Comparison of ENCODE assay signal across 10 mouse cellular contexts in genomic region chr4:83596486-83596885, GRCm38 (mm10).
DNase-seq lines count a peak whose midpoint lies in the region; ATAC-seq and TF ChIP-seq lines count a peak whose summit lies in the region.
"Had no signal": no experiment of that assay in that cellular context is flagged by ENCODE, and none has a peak within 500 bp of the region (broad histone marks: within the 10 kb centered on the region; RNA-seq: fewer than 3 reads in every experiment).

No protein-coding gene starts in this region.

- 24% methylated on average over 2 of the region's 2 CpGs for WGBS in kidney, postnatal 0 days
- 29% methylated on average over 2 of the region's 2 CpGs for WGBS in kidney, embryonic 15.5 days

- H3K4me3 ChIP-seq in kidney, postnatal 0 days (replicated peaks; ENCODE audit: low read depth, low read length) = no peak overlapping the region
- H3K4me3 ChIP-seq in kidney, embryonic 15.5 days (replicated peaks) = no peak overlapping the region
- H3K4me3 ChIP-seq: heart, embryonic 13.5 days; midbrain, embryonic 10.5 days had no signal

- no peaks in the 10 kb centered on the region for H3K4me1 ChIP-seq in kidney, postnatal 0 days (replicated peaks; ENCODE audit: insufficient read depth, low read length)
- no peaks in the 10 kb centered on the region for H3K4me1 ChIP-seq in kidney, embryonic 15.5 days
- H3K4me1 ChIP-seq: heart, embryonic 13.5 days had no signal

- in situ Hi-C loops in Patski (cut with MboI; ENCODE audit: low pct_unique_long_range_greater_than_20kb) = no loop called here

- peak; percentile 71 for TF ChIP-seq CTCF in kidney, postnatal 0 days (IDR thresholded peaks at IDR 0.05; ENCODE audit: low read depth)
- TF ChIP-seq CTCF in Patski (IDR thresholded peaks at IDR 0.05) = peak; percentile 24

- no peak overlapping the region for H3K9ac ChIP-seq in kidney, postnatal 0 days (ENCODE audit: low read depth, low read length)
- no peak overlapping the region for H3K9ac ChIP-seq in kidney, embryonic 15.5 days
- H3K9ac ChIP-seq: heart, embryonic 13.5 days had no signal

- POLR2A ChIA-PET in Patski (lab: Charles Lee) = no interaction called here

- no peak overlapping the region for H3K4me2 ChIP-seq in kidney, postnatal 0 days (ENCODE audit: low read length)
- no peak overlapping the region for H3K4me2 ChIP-seq in kidney, embryonic 15.5 days
- H3K4me2 ChIP-seq: heart, embryonic 13.5 days had no signal

- DNase-seq in kidney, postnatal 0 days (ENCODE audit: low spot score) = peak; percentile 66
- DNase-seq in CD4-positive helper T cell, adult 2 months (ENCODE audit: low read depth, low spot score) = peak; percentile 61
- DNase-seq in Patski (ENCODE audit: low read depth, low spot score) = no peak
- no peak for DNase-seq in layer of hippocampus, adult 18-20 months (ENCODE audit: low spot score in 2 of 2)
- no peak for DNase-seq in heart, adult 11 months
- DNase-seq: adrenal gland, postnatal 10 days had no signal

- H3K27ac ChIP-seq in kidney, postnatal 0 days = no peak overlapping the region
- no peak overlapping the region for H3K27ac ChIP-seq in kidney, embryonic 15.5 days
- H3K27ac ChIP-seq: heart, embryonic 13.5 days; midbrain, embryonic 10.5 days had no signal

- no peaks in the 10 kb centered on the region for H3K9me3 ChIP-seq in kidney, postnatal 0 days (replicated peaks; ENCODE audit: low read length)
- H3K9me3 ChIP-seq in kidney, embryonic 15.5 days (replicated peaks) = no peaks in the 10 kb centered on the region
- H3K9me3 ChIP-seq: heart, embryonic 13.5 days; midbrain, embryonic 10.5 days had no signal

- no peaks in the 10 kb centered on the region for H3K36me3 ChIP-seq in kidney, postnatal 0 days (ENCODE audit: insufficient read depth, low read length)
- H3K36me3 ChIP-seq in kidney, embryonic 15.5 days = no peaks in the 10 kb centered on the region
- H3K36me3 ChIP-seq: heart, embryonic 13.5 days; midbrain, embryonic 10.5 days had no signal

- CTCF ChIA-PET in Patski (lab: Charles Lee) = interaction anchor here (0.7 to 2.1 kb wide), 7 partner anchors 8 to 335 kb away, joined by 3 to 5 read pairs (median 4); partner anchors contain the start of gene Ccdc171

- H3K27me3 ChIP-seq in kidney, postnatal 0 days (ENCODE audit: insufficient read depth, low read length) = no peaks in the 10 kb centered on the region
- no peaks in the 10 kb centered on the region for H3K27me3 ChIP-seq in kidney, embryonic 15.5 days
- H3K27me3 ChIP-seq in Patski = no peaks in the 10 kb centered on the region
- H3K27me3 ChIP-seq: heart, embryonic 13.5 days had no signal

- no peak for ATAC-seq in kidney, postnatal 0 days (replicated peaks; ENCODE audit: low FRiP score, low read depth)
- ATAC-seq in kidney, embryonic 15.5 days (replicated peaks; ENCODE audit: low FRiP score) = no peak
- ATAC-seq in Patski = no peak
- ATAC-seq in megakaryocyte progenitor cell, adult 5-6 weeks (replicated peaks; ENCODE audit: poor library complexity) = peak; percentile 89

Comparison
In these comparisons a context has a peak if more than half of its experiments do, and no peak if none do; other contexts are left out.
1. DNase-seq: peak in kidney, postnatal 0 days (single experiment) and CD4-positive helper T cell, adult 2 months (single experiment); none in Patski (single experiment), layer of hippocampus, adult 18-20 months (0 of 2) and heart, adult 11 months (single experiment).